Mouse (Mus musculus): ENCODE measurements at regions not wholly inside any gene's neighbourhood (a gene's known extent, or its start where the extent isn't known, plus 50 kb on each side); places are given as distances from the start of the nearest gene placed in this dataset.
A peak's percentile ranks its signal among the peaks of the same experiment; 100 is the strongest.

DNA sequence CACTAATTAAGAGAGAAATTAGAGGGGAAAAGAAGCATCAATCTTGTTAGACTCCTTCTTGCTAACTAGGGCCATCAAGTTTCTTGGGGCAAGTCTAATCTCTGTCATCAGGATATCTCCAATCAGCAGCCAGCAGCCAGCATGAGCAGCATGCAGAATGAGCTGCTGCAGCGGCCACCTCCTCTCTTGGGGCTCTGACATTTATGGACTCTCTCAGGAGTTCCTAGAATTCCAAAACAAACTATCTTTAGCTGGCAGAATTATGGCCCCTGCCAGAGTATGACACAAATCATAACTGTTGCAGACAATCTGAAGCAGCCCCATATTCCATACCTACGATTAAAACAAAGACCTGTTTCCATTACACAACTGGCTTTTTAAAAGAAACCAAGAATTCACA lies 56.0 kb upstream of the Tfap2a start:
- DNase-seq = no peak

GRCm38 (mm10) chr13:40792947-40793346 lies 54.8 kb upstream of the Tfap2a start:
- DNase-seq = peak; percentile 5

DNA sequence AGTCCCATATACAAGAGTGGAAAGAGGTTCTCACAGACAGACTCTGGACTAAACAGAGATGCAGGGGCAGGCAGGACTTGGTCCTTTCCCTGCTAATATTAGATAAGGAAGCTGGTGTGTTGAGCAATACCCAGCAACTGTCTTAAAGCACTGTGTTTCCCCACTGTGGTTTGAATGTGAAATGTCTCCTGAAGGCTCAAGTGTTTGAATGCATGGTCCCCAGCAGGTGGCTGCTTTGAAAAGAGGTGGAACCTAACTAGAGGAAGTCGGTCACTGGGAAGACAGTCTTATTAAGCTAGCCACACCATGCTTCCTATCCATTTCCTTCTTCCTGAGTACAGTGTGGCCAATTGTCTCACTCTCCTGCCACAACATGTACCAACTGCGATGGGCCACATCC lies 50.0 kb upstream of the Tfap2a start:
- DNase-seq = no peak
